Mouse (Mus musculus) CH12.LX (cell line): Measurements from ENCODE around the gene Pakap.

Source experiments
- CHD2 ChIP-seq: IDR thresholded peaks from 2 replicates; pipeline ENCODE4 v1.6.1; 2011; ENCODE audit warnings: low read length, improper control_type of control experiment
- CTCF ChIP-seq, 2 experiments: IDR thresholded peaks in 1 of 2; conservative IDR thresholded peaks in 1 of 2; 2 replicates each; pipeline ENCODE4 v1.5.1; 2011 to 2012; ENCODE audit warnings: low read depth in 2 of 2, low read length in 2 of 2, improper control_type of control experiment in 1 of 2, inconsistent platforms in 1 of 2, mild to moderate bottlenecking in 1 of 2, moderate library complexity in 1 of 2
- EP300 ChIP-seq: IDR thresholded peaks from 2 replicates; pipeline ENCODE4 v1.6.1; 2011; ENCODE audit warnings: low read length, improper control_type of control experiment
- MAFK ChIP-seq: IDR thresholded peaks from 2 replicates; pipeline ENCODE4 v1.6.1; 2011; ENCODE audit warnings: low read length, improper control_type of control experiment; ENCODE audit not compliant: insufficient replicate concordance
- MAX ChIP-seq: IDR thresholded peaks from 2 replicates; pipeline ENCODE4 v1.6.1; 2011; ENCODE audit warnings: low read length, improper control_type of control experiment
- POLR2A ChIP-seq: IDR thresholded peaks from 2 replicates; pipeline ENCODE4 v1.6.1; 2011; ENCODE audit warnings: low read depth, mild to moderate bottlenecking, improper control_type of control experiment, low read length
- RAD21 ChIP-seq: IDR thresholded peaks from 2 replicates; pipeline ENCODE4 v1.6.1; 2011; ENCODE audit warnings: low read depth, mild to moderate bottlenecking, low read length, improper control_type of control experiment, moderate library complexity
- TCF12 ChIP-seq: IDR thresholded peaks from 2 replicates; pipeline ENCODE4 v1.6.1; 2014; ENCODE audit warnings: low read depth, mild to moderate bottlenecking, inconsistent platforms, low read length, improper control_type of control experiment
- USF1 ChIP-seq: IDR thresholded peaks from 2 replicates; pipeline ENCODE4 v1.6.1; 2014; ENCODE audit warnings: low read depth, mild to moderate bottlenecking, inconsistent platforms, low read length, improper control_type of control experiment
- USF2 ChIP-seq: conservative IDR thresholded peaks from 2 replicates; pipeline ENCODE4 v1.6.1; 2011; ENCODE audit warnings: low read depth, low read length, improper control_type of control experiment
- ZKSCAN1 ChIP-seq: IDR thresholded peaks from 2 replicates; pipeline ENCODE4 v1.6.1; 2012; ENCODE audit warnings: low read depth, inconsistent platforms, low read length, improper control_type of control experiment, borderline replicate concordance
- ZNF384 ChIP-seq: IDR thresholded peaks from 2 replicates; pipeline ENCODE4 v1.6.1; 2012; ENCODE audit warnings: low read depth, low read length, improper control_type of control experiment, inconsistent platforms

DNA sequence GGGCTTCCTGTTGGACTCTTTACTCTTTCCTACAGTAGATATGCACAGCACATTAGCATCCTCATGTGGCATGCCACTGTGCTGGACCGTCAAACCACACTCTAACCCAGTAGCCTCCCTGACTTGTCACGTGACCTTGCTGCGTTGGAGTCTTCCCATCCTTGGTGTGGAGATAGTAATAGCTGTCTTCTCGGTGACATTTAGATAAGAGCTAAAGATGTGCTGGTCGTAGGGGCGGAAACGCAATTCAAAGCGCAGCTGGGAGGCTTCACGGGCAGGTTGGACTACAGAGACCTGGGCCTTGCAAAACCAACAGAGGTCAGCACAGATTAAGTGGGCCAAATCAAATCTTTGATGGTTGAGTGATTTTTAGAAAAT, 33.5 kb downstream of the Pakap start:
- TF ChIP-seq CHD2 (no peak), ZNF384 (no peak), POLR2A (no peak), EP300 (no peak), MAX (no peak), TCF12 (no peak), USF1 (no peak; the same call in 1 of the 2 replicates), CTCF (conservative IDR thresholded peaks at IDR 0.05 in 1 of 2, IDR thresholded peaks at IDR 0.05 in 1 of 2; ENCODE audit: low read depth in 2 of 2, low read length in 2 of 2) (no peak), MAFK (no peak), RAD21 (no peak), USF2 (no peak), ZKSCAN1 (no peak)
